Mouse (Mus musculus) stomach, embryonic 14.5 days (tissue): Measurements from ENCODE around the gene Lrba. TPM values are rescaled to one million over a fixed set of nuclear protein-coding genes. Genes with fewer than 3 reads are reported as not detected.
A peak's percentile ranks its signal among the peaks of the same experiment; 100 is the strongest.

ENCODE experiments used
- ATAC-seq: fragments of 200-750 bp; cut with Nextera tagmentation; 2 replicates; pipeline ENCODE4 v1.8.0; 2017; ENCODE audit warnings: low read depth, moderate TSS enrichment; ENCODE audit not compliant: insufficient number of reproducible peaks, insufficient read depth, low FRiP score
- H3K27ac ChIP-seq: fragments of 300-500 bp; sonication (generic); 2 replicates; pipeline ENCODE4 v1.5.1; 2014; ENCODE audit warnings: mild to moderate bottlenecking, low read length, moderate library complexity, mixed read lengths
- H3K27me3 ChIP-seq: fragments of 300-500 bp; sonication (generic); 2 replicates; pipeline ENCODE4 v1.6.1; 2014; ENCODE audit warnings: low read length, control low read depth, mixed read lengths; ENCODE audit not compliant: control insufficient read depth, insufficient read depth
- H3K36me3 ChIP-seq: fragments of 300-500 bp; sonication (generic); 2 replicates; pipeline ENCODE4 v1.6.1; 2014; ENCODE audit warnings: mild to moderate bottlenecking, control low read depth, low read length, moderate library complexity, mixed read lengths; ENCODE audit not compliant: control insufficient read depth, insufficient read depth
- H3K4me1 ChIP-seq: fragments of 300-500 bp; sonication (generic); 2 replicates; pipeline ENCODE4 v1.6.1; 2014; ENCODE audit warnings: low read length, control low read depth, mixed read lengths; ENCODE audit not compliant: control insufficient read depth, insufficient read depth
- H3K4me2 ChIP-seq: fragments of 300-500 bp; sonication (generic); replicated peaks from 2 replicates; pipeline ENCODE4 v1.6.1; 2014; ENCODE audit warnings: low read depth, low read length, control low read depth
- H3K4me3 ChIP-seq: fragments of 300-500 bp; sonication (generic); 2 replicates; pipeline ENCODE4 v1.5.1; 2014; ENCODE audit warnings: low read depth, low read length, control low read depth
- H3K9ac ChIP-seq: fragments of 300-500 bp; sonication (generic); replicated peaks from 2 replicates; pipeline ENCODE4 v1.6.1; 2014; ENCODE audit warnings: low read depth, mild to moderate bottlenecking, control low read depth, low read length, moderate library complexity, mixed read lengths
- H3K9me3 ChIP-seq: fragments of 300-500 bp; sonication (generic); 2 replicates; pipeline ENCODE4 v1.6.1; 2016; ENCODE audit warnings: low read depth, low read length, control low read depth; ENCODE audit not compliant: control insufficient read depth
- WGBS: fragments of 180-500 bp; shearing (Covaris S2); extraction: QIAGEN DNeasy Blood & Tissue Kit; methylation state at CpG from one replicate; pipeline ENCODE4 v1.1.7; 2014; 5-methylcytosine and 5-hydroxymethylcytosine counted together
- polyA plus RNA-seq: library from polyadenylated mRNA; unstranded; fragments of >200 nt; fragmentation: Nextera tagmentation; extraction: Ambion mirVana; gene quantifications from 2 replicates; pipeline ENCODE4 v1.2.1, GENCODE M21; 2014

The Lrba gene
- polyA plus RNA-seq, 1 experiment from 2014 or later = 11.4 TPM

GRCm38 (mm10) chr3:86775444-86775828 lies 551.0 kb downstream of the Lrba start:
- 82% methylated on average over 6 of the region's 6 CpGs for WGBS
- no peaks in the 10 kb centered on the region for H3K27me3 ChIP-seq
- H3K4me2 ChIP-seq = no peak overlapping the region
- H3K4me3 ChIP-seq = no peak overlapping the region
- H3K9ac ChIP-seq = no peak overlapping the region
- H3K27ac ChIP-seq = no peak overlapping the region
- H3K9me3 ChIP-seq = no peaks in the 10 kb centered on the region
- no peak for ATAC-seq
- peaks cover 4% of the 10 kb centered on the region for H3K4me1 ChIP-seq
- no peaks in the 10 kb centered on the region; the same call in 1 of the 2 replicates for H3K36me3 ChIP-seq

- H3K9ac ChIP-seq = no peak overlapping the region
- peaks cover 4% of the 10 kb centered on the region for H3K4me1 ChIP-seq
- no peak overlapping the region for H3K4me3 ChIP-seq
- H3K27ac ChIP-seq = no peak overlapping the region
- H3K4me2 ChIP-seq = no peak overlapping the region
- no peaks in the 10 kb centered on the region; the same call in 1 of the 2 replicates for H3K36me3 ChIP-seq
- no peaks in the 10 kb centered on the region for H3K9me3 ChIP-seq
- ATAC-seq = no peak
- WGBS = 76% methylated on average over 4 of the region's 4 CpGs
- no peaks in the 10 kb centered on the region for H3K27me3 ChIP-seq
Measured at GRCm38 (mm10) chr3:86779704-86780103, 555.2 kb downstream of the Lrba start.

- no peak for ATAC-seq
- WGBS = 87% methylated on average over 3 of the region's 3 CpGs
Measured at GRCm38 (mm10) chr3:86784051-86784450, 559.6 kb downstream of the Lrba start.

GRCm38 (mm10) chr3:86784930-86785329 lies 560.5 kb downstream of the Lrba start:
- no peak overlapping the region for H3K4me2 ChIP-seq
- H3K36me3 ChIP-seq = no peaks in the 10 kb centered on the region
- H3K9me3 ChIP-seq = no peaks in the 10 kb centered on the region
- H3K27ac ChIP-seq = no peak overlapping the region
- WGBS = 57% methylated on average over 11 of the region's 11 CpGs
- H3K9ac ChIP-seq = no peak overlapping the region
- 0 out of 2 replicates have a peak, but pooled peaks have one; percentile 4 for ATAC-seq
- no peak overlapping the region for H3K4me3 ChIP-seq
- H3K4me1 ChIP-seq = peaks cover 19% of the 10 kb centered on the region; the same call in 1 of the 2 replicates
- no peaks in the 10 kb centered on the region for H3K27me3 ChIP-seq

More at GRCm38 (mm10) chr3:86784051-86784450, 559.6 kb downstream of the Lrba start:
- no peaks in the 10 kb centered on the region for H3K36me3 ChIP-seq
- H3K27me3 ChIP-seq = no peaks in the 10 kb centered on the region
- no peak overlapping the region for H3K4me2 ChIP-seq
- H3K27ac ChIP-seq = no peak overlapping the region
- H3K4me1 ChIP-seq = peaks cover 19% of the 10 kb centered on the region; the same call in 1 of the 2 replicates
- H3K9me3 ChIP-seq = no peaks in the 10 kb centered on the region
- no peak overlapping the region for H3K9ac ChIP-seq
- H3K4me3 ChIP-seq = no peak overlapping the region

- Histone ChIP-seq H3K27ac (no peak overlapping the region), H3K4me1 (peaks cover 19% of the 10 kb centered on the region; the same call in 1 of the 2 replicates), H3K27me3 (no peaks in the 10 kb centered on the region), H3K4me2 (no peak overlapping the region), H3K9ac (no peak overlapping the region), H3K4me3 (no peak overlapping the region), H3K9me3 (no peaks in the 10 kb centered on the region), H3K36me3 (no peaks in the 10 kb centered on the region)
- no peak for ATAC-seq
- WGBS = 85% methylated on average over 12 of the region's 12 CpGs
Measured at GRCm38 (mm10) chr3:86786280-86786679, 561.8 kb downstream of the Lrba start.

GRCm38 (mm10) chr3:86786845-86787351 lies 562.4 kb downstream of the Lrba start:
- H3K9ac ChIP-seq = no peak overlapping the region
- 41% methylated on average over 11 of the region's 11 CpGs for WGBS
- ATAC-seq = peak; percentile 46; the same call in 1 of the 2 replicates

GRCm38 (mm10) chr3:86787423-86788123 lies 563.1 kb downstream of the Lrba start:
- H3K9ac ChIP-seq = no peak overlapping the region
- peaks cover 19% of the 10 kb centered on the region; the same call in 1 of the 2 replicates for H3K4me1 ChIP-seq
- H3K4me3 ChIP-seq = no peak overlapping the region
- H3K27ac ChIP-seq = peak overlapping the region; percentile 48; the same call in 1 of the 2 replicates
- no peaks in the 10 kb centered on the region for H3K36me3 ChIP-seq
- no peak overlapping the region for H3K4me2 ChIP-seq
- H3K27me3 ChIP-seq = no peaks in the 10 kb centered on the region
- no peaks in the 10 kb centered on the region for H3K9me3 ChIP-seq
- WGBS = 78% methylated on average over 10 of the region's 10 CpGs
- ATAC-seq = no peak

More at GRCm38 (mm10) chr3:86786845-86787351, 562.4 kb downstream of the Lrba start:
- Histone ChIP-seq H3K4me3 (no peak overlapping the region), H3K9me3 (no peaks in the 10 kb centered on the region), H3K4me1 (peaks cover 19% of the 10 kb centered on the region; the same call in 1 of the 2 replicates), H3K27ac (peak overlapping the region; percentile 48; the same call in 1 of the 2 replicates), H3K27me3 (no peaks in the 10 kb centered on the region), H3K36me3 (no peaks in the 10 kb centered on the region), H3K4me2 (no peak overlapping the region)

- Histone ChIP-seq H3K4me3 (no peak overlapping the region), H3K27me3 (no peaks in the 10 kb centered on the region), H3K27ac (no peak overlapping the region), H3K4me1 (peaks cover 19% of the 10 kb centered on the region; the same call in 1 of the 2 replicates), H3K9ac (no peak overlapping the region), H3K4me2 (no peak overlapping the region), H3K36me3 (no peaks in the 10 kb centered on the region), H3K9me3 (no peaks in the 10 kb centered on the region)
- WGBS = 46% methylated on average over 6 of the region's 6 CpGs
- ATAC-seq = no peak
Measured at GRCm38 (mm10) chr3:86788711-86789110, 564.2 kb downstream of the Lrba start.
